Mouse (Mus musculus): ENCODE measurements around the gene Tpk1.

DNA sequence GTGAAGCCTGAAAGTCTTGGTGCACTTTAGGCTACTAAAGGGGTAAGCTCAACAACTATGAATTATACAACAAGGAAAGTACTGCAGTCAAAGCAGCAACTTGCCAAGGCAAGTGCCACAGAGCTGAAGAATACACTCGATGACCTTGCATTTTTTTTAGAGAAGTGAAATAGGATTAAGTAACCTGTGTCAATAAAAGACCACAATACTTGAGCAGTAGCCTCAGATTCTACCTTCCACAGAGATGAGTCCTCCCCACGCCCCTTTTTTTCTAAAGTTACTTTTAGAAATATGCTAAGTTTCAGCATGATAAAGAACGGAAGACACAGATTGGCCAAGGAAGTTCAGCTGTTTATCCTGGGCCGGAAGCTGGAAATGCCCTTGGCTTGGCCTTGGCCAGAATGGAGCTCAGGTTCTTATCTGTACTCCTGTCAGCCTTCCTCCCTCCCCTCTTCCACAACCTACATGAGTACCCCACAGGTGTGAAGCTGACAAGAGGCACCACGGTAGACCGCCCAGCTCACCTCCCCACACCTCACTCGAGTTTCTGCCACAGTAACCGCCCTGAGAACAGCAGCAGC, 11.1 kb downstream of the Tpk1 start:
- TF ChIP-seq EP300 (IDR thresholded peaks at IDR 0.05), result no peak
- TF ChIP-seq CTCF (IDR thresholded peaks at IDR 0.05), result no peak

All from lung, postnatal 0 days (tissue).